Mouse (Mus musculus) olfactory bulb, adult 2 months (tissue): ENCODE measurements around the gene Jmjd1c.

Experiments
- CTCF ChIP-seq: fragments of 200-500 bp; IDR thresholded peaks from 2 replicates; pipeline ENCODE4 v1.5.1; 2012; ENCODE audit warnings: low read depth, mild to moderate bottlenecking, low read length, moderate library complexity; ENCODE audit not compliant: insufficient read depth
- POLR2A ChIP-seq: fragments of 200-500 bp; IDR thresholded peaks from 2 replicates; pipeline ENCODE4 v1.6.1; 2012; ENCODE audit warnings: mild to moderate bottlenecking, low read depth, low read length, moderate library complexity; ENCODE audit not compliant: insufficient read depth

GRCm38 (mm10) chr10:67204652-67205407 is 108.9 kb downstream of the Jmjd1c start:
- TF ChIP-seq POLR2A (no peak), CTCF (no peak)
